Mouse (Mus musculus): ENCODE results near the gene Iqcf4. TPM values are rescaled to one million over a fixed set of nuclear protein-coding genes. Genes with fewer than 3 reads are reported as not detected.

The Iqcf4 gene
- total RNA-seq, 1 experiment from 2014 or later = not detected

- no peak for ATAC-seq (replicated peaks; ENCODE audit: low read depth, poor library complexity, severe bottlenecking)
Observed at GRCm38 (mm10) chr9:106519909-106520308, 50.9 kb downstream of the Iqcf4 start.

GRCm38 (mm10) chr9:106519433-106519832 lies 51.4 kb downstream of the Iqcf4 start:
- ATAC-seq (replicated peaks; ENCODE audit: low read depth, poor library complexity, severe bottlenecking) = no peak

Other genes starting within 250 kb of the Iqcf4 start
- 10.1 and 23.6 TPM in 2 replicates for gene Dusp7, start 202.4 kb downstream of the Iqcf4 start, total RNA-seq (2017)
- 1,609 and 1,977 TPM in 2 replicates for gene Rpl29, start 141.5 kb downstream of the Iqcf4 start, total RNA-seq (2017)
- 23.8 and 30.1 TPM in 2 replicates for gene Acy1, start 132.7 kb downstream of the Iqcf4 start, total RNA-seq (2017)
- 10.0 and 13.4 TPM in 2 replicates for gene Abhd14b, start 123.5 kb downstream of the Iqcf4 start, total RNA-seq (2017)
- gene Abhd14a, start 123.3 kb downstream of the Iqcf4 start, total RNA-seq (2017) = 22.0 and 28.9 TPM in 2 replicates
- 2.3 and 3.3 TPM in 2 replicates for gene Pcbp4, start 117.7 kb downstream of the Iqcf4 start, total RNA-seq (2017)
- not detected in 2 replicates for gene Gpr62, start 105.1 kb downstream of the Iqcf4 start, total RNA-seq (2017)
- 43.9 and 64.9 TPM in 2 replicates for gene Rrp9, start 95.0 kb downstream of the Iqcf4 start, total RNA-seq (2017)
- gene Parp3, start 94.0 kb downstream of the Iqcf4 start, total RNA-seq (2017) = 11.0 and 15.3 TPM in 2 replicates
- not detected in 2 replicates for gene Iqcf1, start 71.0 kb downstream of the Iqcf4 start, total RNA-seq (2017)
- not detected in 2 replicates for gene Iqcf5, start 56.4 kb downstream of the Iqcf4 start, total RNA-seq (2017)
- not detected in 2 replicates for gene Iqcf3, start 9.4 kb downstream of the Iqcf4 start, total RNA-seq (2017)
- gene Iqcf6, start 55.6 kb upstream of the Iqcf4 start, total RNA-seq (2017) = not detected in 2 replicates
- not detected in 2 replicates for gene Grm2, start 85.1 kb upstream of the Iqcf4 start, total RNA-seq (2017)
- 20.0 and 29.3 TPM in 2 replicates for gene Tex264, start 114.9 kb upstream of the Iqcf4 start, total RNA-seq (2017)
- 16.2 and 21.5 TPM in 2 replicates for gene Rad54l2, start 218.2 kb upstream of the Iqcf4 start, total RNA-seq (2017)